Mouse (Mus musculus) neural tube, embryonic 12.5 days (tissue): ENCODE measurements around the gene Armc7. TPM values are rescaled to one million over a fixed set of nuclear protein-coding genes. Genes with fewer than 3 reads are reported as not detected.
A peak's percentile ranks its signal among the peaks of the same experiment; 100 is the strongest.

Experiments
- ATAC-seq: fragments of 200-750 bp; cut with Nextera tagmentation; 2 replicates; pipeline ENCODE4 v1.8.0; 2017; ENCODE audit warnings: low read depth, mild to moderate bottlenecking, moderate TSS enrichment, moderate library complexity; ENCODE audit not compliant: low FRiP score
- H3K27ac ChIP-seq: fragments of 300-500 bp; sonication (generic); 2 replicates; pipeline ENCODE4 v1.5.1; 2016
- H3K27me3 ChIP-seq: fragments of 300-500 bp; sonication (generic); replicated peaks from 2 replicates; pipeline ENCODE4 v1.6.1; 2016; ENCODE audit warnings: mild to moderate bottlenecking
- H3K36me3 ChIP-seq: fragments of 300-500 bp; sonication (generic); 2 replicates; pipeline ENCODE4 v1.6.1; 2016; ENCODE audit warnings: mild to moderate bottlenecking
- H3K4me1 ChIP-seq: fragments of 300-500 bp; sonication (generic); 2 replicates; pipeline ENCODE4 v1.6.1; 2016
- H3K4me2 ChIP-seq: fragments of 300-500 bp; sonication (generic); replicated peaks from 2 replicates; pipeline ENCODE4 v1.6.1; 2016; ENCODE audit warnings: mild to moderate bottlenecking
- H3K4me3 ChIP-seq: fragments of 300-500 bp; sonication (generic); 2 replicates; pipeline ENCODE4 v1.5.1; 2016
- H3K9ac ChIP-seq: fragments of 300-500 bp; sonication (generic); 2 replicates; pipeline ENCODE4 v1.6.1; 2016; ENCODE audit warnings: mild to moderate bottlenecking
- H3K9me3 ChIP-seq: fragments of 300-500 bp; sonication (generic); 2 replicates; pipeline ENCODE4 v1.6.1; 2016; ENCODE audit warnings: mild to moderate bottlenecking
- WGBS: fragments of 180-500 bp; shearing (Covaris S2); methylation state at CpG from one replicate; pipeline ENCODE4 v1.1.7; 2016; 5-methylcytosine and 5-hydroxymethylcytosine counted together
- polyA plus RNA-seq: library from polyadenylated mRNA; unstranded; fragments of >200 nt; fragmentation: Nextera tagmentation; extraction: Ambion mirVana; gene quantifications from 2 replicates; pipeline ENCODE4 v1.2.1, GENCODE M21; 2016

Gene Armc7
- polyA plus RNA-seq, result 12.9 and 13.1 TPM in 2 replicates

- peak within 1 kb of the TSS; percentile 98 for H3K4me2 ChIP-seq
Measured at GRCm38 (mm10) chr11:115475025-115475757, at the start of gene Armc7. TSS of gene Armc7 (plus strand) at chr11:115475667.

GRCm38 (mm10) chr11:115425671-115426070, 49.8 kb upstream of the Armc7 start:
- Histone ChIP-seq H3K27me3 (no peaks in the 10 kb centered on the region), H3K4me2 (no peak overlapping the region), H3K36me3 (peaks cover 54% of the 10 kb centered on the region), H3K4me3 (no peak overlapping the region), H3K4me1 (peaks cover 10% of the 10 kb centered on the region), H3K9ac (no peak overlapping the region), H3K27ac (no peak overlapping the region), H3K9me3 (no peaks in the 10 kb centered on the region)
- ATAC-seq, result no peak
- WGBS, result 83% methylated on average over 6 of the region's 6 CpGs

More at GRCm38 (mm10) chr11:115475025-115475757, at the start of gene Armc7:
- Histone ChIP-seq H3K27ac (peak within 1 kb of the TSS; percentile 17; the same call in 1 of the 2 replicates), H3K27me3 (no peaks in the 10 kb centered on the region), H3K4me3 (peak within 1 kb of the TSS; percentile 82), H3K36me3 (no peaks in the 10 kb centered on the region), H3K4me1 (peaks cover 24% of the 10 kb centered on the region), H3K9ac (peak within 1 kb of the TSS; percentile 79), H3K9me3 (no peaks in the 10 kb centered on the region)
- WGBS, result under 1% methylated on average over 26 of the region's 26 CpGs
- ATAC-seq, result peak; percentile 95

- Histone ChIP-seq H3K4me3 (no peak overlapping the region), H3K27ac (no peak overlapping the region; the same call in 1 of the 2 replicates), H3K27me3 (no peaks in the 10 kb centered on the region), H3K36me3 (peaks cover 66% of the 10 kb centered on the region), H3K4me1 (no peaks in the 10 kb centered on the region; the same call in 1 of the 2 replicates), H3K9me3 (no peaks in the 10 kb centered on the region), H3K9ac (no peak overlapping the region), H3K4me2 (peak overlapping the region; percentile 32)
- 35% methylated on average over 20 of the region's 20 CpGs for WGBS
- ATAC-seq, result peak; percentile 56; the same call in 1 of the 2 replicates
Measured at GRCm38 (mm10) chr11:115427482-115428331, 47.8 kb upstream of the Armc7 start.

- H3K4me2 ChIP-seq, result no peak overlapping the region
- no peak overlapping the region for H3K4me3 ChIP-seq
- no peak for ATAC-seq
- no peaks in the 10 kb centered on the region for H3K9me3 ChIP-seq
- H3K27me3 ChIP-seq, result no peaks in the 10 kb centered on the region
- 92% methylated on average over 7 of the region's 7 CpGs for WGBS
- no peaks in the 10 kb centered on the region; the same call in 1 of the 2 replicates for H3K4me1 ChIP-seq
- H3K36me3 ChIP-seq, result peaks cover 66% of the 10 kb centered on the region
- no peak overlapping the region for H3K27ac ChIP-seq
- H3K9ac ChIP-seq, result no peak overlapping the region
Measured at GRCm38 (mm10) chr11:115429307-115429706, 46.2 kb upstream of the Armc7 start.

- no peak overlapping the region for H3K9ac ChIP-seq
- peaks cover 55% of the 10 kb centered on the region for H3K36me3 ChIP-seq
- no peak overlapping the region for H3K4me2 ChIP-seq
- no peak for ATAC-seq
- no peak overlapping the region for H3K27ac ChIP-seq
- 94% methylated on average over 6 of the region's 6 CpGs for WGBS
- H3K27me3 ChIP-seq, result no peaks in the 10 kb centered on the region
- H3K4me3 ChIP-seq, result no peak overlapping the region
- H3K4me1 ChIP-seq, result peaks cover 3% of the 10 kb centered on the region
- no peaks in the 10 kb centered on the region for H3K9me3 ChIP-seq
Measured at GRCm38 (mm10) chr11:115430561-115430960, 44.9 kb upstream of the Armc7 start.

- H3K36me3 ChIP-seq, result peaks cover 44% of the 10 kb centered on the region
- H3K27ac ChIP-seq, result no peak overlapping the region
- 82% methylated on average over 4 of the region's 4 CpGs for WGBS
Measured at GRCm38 (mm10) chr11:115432814-115433213, 42.7 kb upstream of the Armc7 start.

GRCm38 (mm10) chr11:115433342-115433741, 42.1 kb upstream of the Armc7 start:
- Histone ChIP-seq H3K4me1 (peaks cover 13% of the 10 kb centered on the region), H3K36me3 (peaks cover 43% of the 10 kb centered on the region), H3K9ac (no peak overlapping the region), H3K9me3 (no peaks in the 10 kb centered on the region), H3K4me2 (no peak overlapping the region), H3K27ac (no peak overlapping the region), H3K4me3 (no peak overlapping the region), H3K27me3 (no peaks in the 10 kb centered on the region)
- no peak for ATAC-seq
- 85% methylated on average over 6 of the region's 6 CpGs for WGBS

More at GRCm38 (mm10) chr11:115432814-115433213, 42.7 kb upstream of the Armc7 start:
- Histone ChIP-seq H3K9ac (no peak overlapping the region), H3K27me3 (no peaks in the 10 kb centered on the region), H3K4me1 (peaks cover 13% of the 10 kb centered on the region), H3K9me3 (no peaks in the 10 kb centered on the region), H3K4me2 (no peak overlapping the region), H3K4me3 (no peak overlapping the region)
- no peak for ATAC-seq

- Histone ChIP-seq H3K4me2 (peak overlapping the region; percentile 64), H3K4me3 (peak overlapping the region; percentile 21), H3K9me3 (peaks cover 5% of the 10 kb centered on the region; the same call in 1 of the 2 replicates), H3K9ac (peak overlapping the region; percentile 46), H3K4me1 (peaks cover 13% of the 10 kb centered on the region), H3K27me3 (no peaks in the 10 kb centered on the region), H3K27ac (no peak overlapping the region), H3K36me3 (peaks cover 21% of the 10 kb centered on the region)
- 6% methylated on average over 31 of the region's 31 CpGs for WGBS
- peak; percentile 25; the same call in 1 of the 2 replicates for ATAC-seq
Measured at GRCm38 (mm10) chr11:115435596-115436337, 39.7 kb upstream of the Armc7 start.

GRCm38 (mm10) chr11:115437571-115438122, 37.8 kb upstream of the Armc7 start:
- no peak overlapping the region for H3K27ac ChIP-seq
- H3K9ac ChIP-seq, result no peak overlapping the region
- 88% methylated on average over 5 of the region's 5 CpGs for WGBS
- peaks cover 4% of the 10 kb centered on the region; the same call in 1 of the 2 replicates for H3K36me3 ChIP-seq
- no peak overlapping the region for H3K4me2 ChIP-seq
- H3K27me3 ChIP-seq, result 0 out of 2 replicates have a peak, but pooled peaks cover 3% of the 10 kb centered on the region
- H3K4me3 ChIP-seq, result no peak overlapping the region
- no peak for ATAC-seq
- H3K4me1 ChIP-seq, result peaks cover 13% of the 10 kb centered on the region
- H3K9me3 ChIP-seq, result peaks cover 5% of the 10 kb centered on the region; the same call in 1 of the 2 replicates

- no peak overlapping the region for H3K4me3 ChIP-seq
- no peak overlapping the region for H3K4me2 ChIP-seq
- H3K36me3 ChIP-seq, result no peaks in the 10 kb centered on the region
- H3K4me1 ChIP-seq, result peaks cover 13% of the 10 kb centered on the region
- 93% methylated on average over 3 of the region's 3 CpGs for WGBS
- no peak overlapping the region for H3K27ac ChIP-seq
- H3K9me3 ChIP-seq, result peaks cover 5% of the 10 kb centered on the region; the same call in 1 of the 2 replicates
- H3K9ac ChIP-seq, result no peak overlapping the region
- 0 out of 2 replicates have a peak, but pooled peaks cover 3% of the 10 kb centered on the region for H3K27me3 ChIP-seq
- ATAC-seq, result no peak
Measured at GRCm38 (mm10) chr11:115439326-115439725, 36.1 kb upstream of the Armc7 start.

- no peak within 1 kb of the TSS for H3K27ac ChIP-seq
- ATAC-seq, result no peak
- H3K4me2 ChIP-seq, result peak within 1 kb of the TSS; percentile 12; the same call in 1 of the 2 replicates
- H3K36me3 ChIP-seq, result no peaks in the 10 kb centered on the region
- H3K4me3 ChIP-seq, result no peak within 1 kb of the TSS
- H3K9me3 ChIP-seq, result peaks cover 5% of the 10 kb centered on the region; the same call in 1 of the 2 replicates
- H3K27me3 ChIP-seq, result 0 out of 2 replicates have a peak, but pooled peaks cover 3% of the 10 kb centered on the region
- no peak within 1 kb of the TSS for H3K9ac ChIP-seq
- peaks cover 13% of the 10 kb centered on the region for H3K4me1 ChIP-seq
- WGBS, result 92% methylated on average over 9 of the region's 9 CpGs
Measured at GRCm38 (mm10) chr11:115439906-115440595, 35.4 kb upstream of the Armc7 start, which contains the start of gene Trim80. TSS of gene Trim80 (plus strand) at chr11:115440545.
